Mouse (Mus musculus): ENCODE data around the gene Ticam1. TPM values are rescaled to one million over a fixed set of nuclear protein-coding genes. Genes with fewer than 3 reads are reported as not detected.
A peak's percentile ranks its signal among the peaks of the same experiment; 100 is the strongest.

Gene Ticam1
- polyA plus RNA-seq, 1 experiment from 2014 or later = 2.6 TPM

DNA sequence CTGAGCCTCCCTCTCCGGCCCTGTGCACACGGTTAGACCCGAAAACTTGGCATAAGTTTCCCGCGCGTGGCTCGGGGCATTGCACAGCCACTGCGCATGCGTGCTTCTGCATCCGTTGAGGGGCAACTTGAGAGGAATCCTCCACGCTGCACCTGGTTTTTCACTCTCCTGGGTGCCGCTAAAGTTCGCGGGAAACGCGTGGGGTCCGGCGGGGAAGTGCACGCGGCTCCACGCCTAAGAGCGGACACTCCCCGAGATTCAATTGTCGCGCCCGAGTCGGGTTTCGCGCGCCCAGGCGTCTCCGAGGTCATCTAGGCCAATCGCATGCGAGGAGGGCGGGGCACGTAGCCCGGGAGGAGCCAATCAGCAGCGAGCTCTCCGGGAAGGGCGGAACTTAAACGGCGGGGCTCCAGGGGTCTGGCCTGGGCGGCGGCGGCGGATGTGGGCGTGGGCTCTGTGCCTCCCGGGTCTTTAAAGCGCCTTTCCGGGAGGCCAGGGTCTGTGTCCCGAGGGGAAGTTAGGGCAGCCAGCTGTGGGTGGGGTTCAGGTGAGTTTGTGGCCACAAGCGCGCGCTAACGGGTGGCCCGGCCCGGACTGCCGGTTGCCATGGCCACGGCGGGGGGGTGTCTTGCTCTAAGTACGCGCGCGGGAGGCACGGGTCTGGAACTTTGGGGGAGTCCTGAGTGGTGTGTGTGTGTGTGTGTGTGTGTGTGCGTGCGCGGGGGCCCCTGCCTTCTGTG is 27.4 kb upstream of the Ticam1 start:
- peak overlapping the region; percentile 98 for H3K4me2 ChIP-seq
- H3K4me3 ChIP-seq (ENCODE audit: low read depth, low read length) = peak overlapping the region; percentile 81
- peak overlapping the region; percentile 85 for H3K27ac ChIP-seq (ENCODE audit: low read depth, low read length)
- H3K9ac ChIP-seq (ENCODE audit: low read length) = peak overlapping the region; percentile 90
- peaks cover 35% of the 10 kb centered on the region for H3K4me1 ChIP-seq (ENCODE audit: control insufficient read depth, insufficient read depth, low read length)
- H3K27me3 ChIP-seq (ENCODE audit: control insufficient read depth, insufficient read depth, low read length) = no peaks in the 10 kb centered on the region
- peak; percentile 91 for ATAC-seq (ENCODE audit: low FRiP score)
- DNase-seq (ENCODE audit: low spot score, missing footprints) = peak; percentile 100
- no peaks in the 10 kb centered on the region for H3K9me3 ChIP-seq (ENCODE audit: control insufficient read depth, low read length)
- WGBS = under 1% methylated on average over 68 of the region's 68 CpGs
- peaks cover 15% of the 10 kb centered on the region for H3K36me3 ChIP-seq (ENCODE audit: control insufficient read depth, insufficient read depth, low read length)

DNA sequence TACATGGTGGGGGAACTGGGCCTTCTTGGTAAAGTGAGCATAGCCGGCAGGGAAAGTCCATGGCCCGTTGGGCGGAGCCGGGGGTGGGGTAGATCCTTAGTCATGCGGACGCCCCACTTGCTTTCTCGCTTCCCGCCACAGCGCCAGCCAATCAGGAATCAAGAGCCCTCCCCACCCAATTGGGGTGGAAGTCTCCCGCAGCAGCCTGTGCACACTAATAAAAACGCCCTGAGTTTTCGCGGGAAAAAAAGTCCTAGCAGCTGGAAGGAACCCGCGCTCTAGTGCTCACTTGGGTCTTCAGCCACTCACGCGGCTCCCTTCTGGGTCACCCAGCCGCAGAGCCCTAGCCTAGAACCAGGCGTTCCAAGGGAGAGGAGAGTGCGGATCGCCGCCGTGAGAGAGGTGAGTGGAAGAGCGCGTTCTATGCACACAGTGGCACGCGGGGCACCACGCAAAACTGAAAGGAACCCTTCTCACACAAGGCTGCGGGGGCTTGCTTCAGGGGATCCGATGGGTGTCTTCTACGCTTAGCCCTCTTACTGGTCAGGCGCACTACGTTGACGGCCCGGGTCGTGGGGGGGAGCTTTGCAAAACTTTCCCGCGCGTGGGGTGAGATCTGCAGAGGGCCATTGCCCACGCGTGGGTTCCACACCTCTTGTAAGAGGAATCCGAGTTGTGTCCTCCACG is 26.7 kb upstream of the Ticam1 start, which contains the start of gene Uhrf1:
Gene Uhrf1 (plus strand): TSS at position 162 of the 687 bp plus-strand sequence.
- ATAC-seq (ENCODE audit: low FRiP score) = peak; percentile 80
- Histone ChIP-seq H3K27ac (ENCODE audit: low read depth, low read length) (peak within 1 kb of the TSS; percentile 85), H3K4me3 (ENCODE audit: low read depth, low read length) (peak within 1 kb of the TSS; percentile 81), H3K9me3 (ENCODE audit: control insufficient read depth, low read length) (no peaks in the 10 kb centered on the region), H3K27me3 (ENCODE audit: control insufficient read depth, insufficient read depth, low read length) (no peaks in the 10 kb centered on the region), H3K4me1 (ENCODE audit: control insufficient read depth, insufficient read depth, low read length) (peaks cover 35% of the 10 kb centered on the region), H3K36me3 (ENCODE audit: control insufficient read depth, insufficient read depth, low read length) (peaks cover 11% of the 10 kb centered on the region), H3K9ac (ENCODE audit: low read length) (peak within 1 kb of the TSS; percentile 90), H3K4me2 (peak within 1 kb of the TSS; percentile 98)
- WGBS = under 1% methylated on average over 43 of the region's 43 CpGs
- peak; percentile 98 for DNase-seq (ENCODE audit: low spot score, missing footprints)

DNA sequence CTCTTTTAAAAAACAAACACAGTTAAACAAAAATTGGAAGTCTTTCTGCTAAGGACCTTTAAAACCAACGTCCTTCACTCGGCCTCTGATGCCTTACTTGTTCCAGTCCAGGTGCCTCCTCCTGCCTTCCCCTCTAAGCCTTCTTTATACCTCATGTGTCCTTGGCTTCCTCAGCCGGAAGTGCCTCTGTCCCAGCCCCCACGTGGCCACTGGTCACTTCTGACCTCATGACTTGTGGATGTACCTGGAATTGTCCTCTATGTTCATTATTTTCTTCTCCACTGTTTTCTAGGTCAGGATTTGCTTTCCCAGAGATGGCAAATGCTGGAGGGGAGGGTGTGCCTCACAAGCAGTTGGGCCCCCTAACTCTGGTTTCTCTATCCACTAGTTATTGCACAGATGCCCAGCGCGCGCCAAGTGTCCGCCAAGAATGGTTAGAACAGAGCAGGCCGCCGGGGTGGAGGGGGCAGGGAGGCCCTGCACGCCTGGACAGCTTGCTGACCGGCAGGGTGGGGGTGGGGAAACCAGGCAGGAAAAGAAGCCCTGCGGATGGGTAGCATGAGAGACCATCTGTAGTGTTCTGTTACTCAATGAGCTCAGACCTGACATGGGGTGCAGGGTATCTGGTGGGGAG is 25.9 kb upstream of the Ticam1 start:
- 19% methylated on average over 13 of the region's 13 CpGs for WGBS
- H3K4me3 ChIP-seq (ENCODE audit: low read depth, low read length) = peak overlapping the region; percentile 81; the same call in 1 of the 2 replicates
- peak overlapping the region; percentile 50 for H3K9ac ChIP-seq (ENCODE audit: low read length)
- no peaks in the 10 kb centered on the region for H3K27me3 ChIP-seq (ENCODE audit: control insufficient read depth, insufficient read depth, low read length)
- H3K4me1 ChIP-seq (ENCODE audit: control insufficient read depth, insufficient read depth, low read length) = peaks cover 33% of the 10 kb centered on the region
- H3K9me3 ChIP-seq (ENCODE audit: control insufficient read depth, low read length) = no peaks in the 10 kb centered on the region
- peak overlapping the region; percentile 71 for H3K27ac ChIP-seq (ENCODE audit: low read depth, low read length)
- peak overlapping the region; percentile 98 for H3K4me2 ChIP-seq
- ATAC-seq (ENCODE audit: low FRiP score) (peak; percentile 53), DNase-seq (ENCODE audit: low spot score, missing footprints) (peak; percentile 92)
- peaks cover 8% of the 10 kb centered on the region for H3K36me3 ChIP-seq (ENCODE audit: control insufficient read depth, insufficient read depth, low read length)

DNA sequence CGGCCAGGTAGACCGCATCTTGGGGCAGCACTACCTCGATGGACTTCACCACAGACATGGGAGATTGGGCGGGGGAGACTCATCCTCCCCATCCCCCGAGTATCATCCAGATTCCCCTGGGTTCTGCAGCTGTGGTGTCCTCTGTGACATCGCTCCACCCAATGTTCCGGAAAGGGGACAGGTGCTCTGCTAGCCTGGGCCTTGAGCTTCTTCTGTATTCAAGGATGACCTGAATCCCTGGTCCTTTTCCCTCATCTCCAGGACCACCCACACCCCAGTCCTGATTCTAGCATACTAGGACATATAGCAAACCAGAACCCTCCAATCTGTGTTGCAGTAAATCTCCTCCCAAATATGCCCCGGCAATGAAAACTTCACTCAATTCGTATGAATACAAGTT is 23.6 kb upstream of the Ticam1 start, which contains the start of gene Arrdc5:
Gene Arrdc5 (minus strand): TSS at position 101 of the 400 bp plus-strand sequence.
- Histone ChIP-seq H3K36me3 (ENCODE audit: control insufficient read depth, insufficient read depth, low read length) (no peaks in the 10 kb centered on the region), H3K4me3 (ENCODE audit: low read depth, low read length) (no peak within 1 kb of the TSS), H3K27ac (ENCODE audit: low read depth, low read length) (no peak within 1 kb of the TSS), H3K9me3 (ENCODE audit: control insufficient read depth, low read length) (no peaks in the 10 kb centered on the region), H3K27me3 (ENCODE audit: control insufficient read depth, insufficient read depth, low read length) (no peaks in the 10 kb centered on the region), H3K4me2 (no peak within 1 kb of the TSS), H3K9ac (ENCODE audit: low read length) (no peak within 1 kb of the TSS), H3K4me1 (ENCODE audit: control insufficient read depth, insufficient read depth, low read length) (peaks cover 19% of the 10 kb centered on the region)
- ATAC-seq (ENCODE audit: low FRiP score) (no peak), DNase-seq (ENCODE audit: low spot score, missing footprints) (no peak)
- 91% methylated on average over 9 of the region's 9 CpGs for WGBS

DNA sequence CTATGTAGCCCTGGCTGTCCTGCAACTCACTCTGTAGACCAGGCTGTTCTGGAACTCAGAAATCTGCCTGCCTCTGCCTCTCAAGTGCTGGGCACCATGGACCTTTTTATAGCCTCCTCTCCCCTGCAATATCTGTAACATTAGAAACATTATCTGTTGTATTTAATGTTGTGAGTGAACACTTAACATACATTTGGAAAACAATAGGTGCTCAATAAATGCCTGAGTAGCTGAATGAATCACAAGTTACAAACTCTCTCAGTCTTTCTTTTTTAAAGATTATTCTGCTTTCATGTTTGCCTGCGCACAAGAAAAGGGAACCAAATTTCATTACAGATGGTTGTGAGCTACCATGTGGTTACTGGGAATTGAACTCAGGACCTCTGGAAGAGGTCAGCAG is 21.7 kb upstream of the Ticam1 start:
- H3K27me3 ChIP-seq (ENCODE audit: control insufficient read depth, insufficient read depth, low read length) = no peaks in the 10 kb centered on the region
- no peaks in the 10 kb centered on the region for H3K36me3 ChIP-seq (ENCODE audit: control insufficient read depth, insufficient read depth, low read length)
- H3K4me2 ChIP-seq = no peak overlapping the region
- 97% methylated on average over 1 of the region's 1 CpGs for WGBS
- H3K4me3 ChIP-seq (ENCODE audit: low read depth, low read length) = no peak overlapping the region
- no peak overlapping the region for H3K9ac ChIP-seq (ENCODE audit: low read length)
- H3K9me3 ChIP-seq (ENCODE audit: control insufficient read depth, low read length) = no peaks in the 10 kb centered on the region
- H3K4me1 ChIP-seq (ENCODE audit: control insufficient read depth, insufficient read depth, low read length) = peaks cover 10% of the 10 kb centered on the region
- ATAC-seq (ENCODE audit: low FRiP score) (no peak), DNase-seq (ENCODE audit: low spot score, missing footprints) (no peak)
- H3K27ac ChIP-seq (ENCODE audit: low read depth, low read length) = no peak overlapping the region

DNA sequence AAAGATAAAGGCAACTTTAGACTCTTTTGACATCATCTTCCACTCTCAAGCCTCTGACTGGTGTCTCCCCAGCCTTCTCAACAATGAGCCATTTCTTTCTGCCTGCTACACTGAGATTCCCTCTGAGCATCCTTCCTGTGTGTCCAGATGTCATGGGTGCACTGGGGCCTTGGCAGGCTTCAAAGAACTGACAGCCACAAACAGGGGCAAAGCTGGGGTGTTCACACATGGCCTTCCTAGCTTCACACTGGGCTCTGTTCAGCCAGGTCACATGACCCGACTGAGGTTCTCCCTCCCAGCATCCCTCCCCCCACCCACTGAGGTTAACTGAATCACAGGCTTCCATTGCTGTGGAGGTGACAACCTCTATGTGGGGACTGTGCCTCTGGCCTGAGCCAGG is 19.6 kb upstream of the Ticam1 start:
- H3K36me3 ChIP-seq (ENCODE audit: control insufficient read depth, insufficient read depth, low read length) = no peaks in the 10 kb centered on the region
- H3K9ac ChIP-seq (ENCODE audit: low read length) = no peak overlapping the region
- H3K4me1 ChIP-seq (ENCODE audit: control insufficient read depth, insufficient read depth, low read length) = no peaks in the 10 kb centered on the region
- no peaks in the 10 kb centered on the region for H3K9me3 ChIP-seq (ENCODE audit: control insufficient read depth, low read length)
- ATAC-seq (ENCODE audit: low FRiP score) (no peak), DNase-seq (ENCODE audit: low spot score, missing footprints) (no peak)
- 73% methylated on average over 1 of the region's 1 CpGs for WGBS
- H3K27ac ChIP-seq (ENCODE audit: low read depth, low read length) = no peak overlapping the region
- no peak overlapping the region for H3K4me2 ChIP-seq
- no peak overlapping the region for H3K4me3 ChIP-seq (ENCODE audit: low read depth, low read length)
- no peaks in the 10 kb centered on the region for H3K27me3 ChIP-seq (ENCODE audit: control insufficient read depth, insufficient read depth, low read length)

DNA sequence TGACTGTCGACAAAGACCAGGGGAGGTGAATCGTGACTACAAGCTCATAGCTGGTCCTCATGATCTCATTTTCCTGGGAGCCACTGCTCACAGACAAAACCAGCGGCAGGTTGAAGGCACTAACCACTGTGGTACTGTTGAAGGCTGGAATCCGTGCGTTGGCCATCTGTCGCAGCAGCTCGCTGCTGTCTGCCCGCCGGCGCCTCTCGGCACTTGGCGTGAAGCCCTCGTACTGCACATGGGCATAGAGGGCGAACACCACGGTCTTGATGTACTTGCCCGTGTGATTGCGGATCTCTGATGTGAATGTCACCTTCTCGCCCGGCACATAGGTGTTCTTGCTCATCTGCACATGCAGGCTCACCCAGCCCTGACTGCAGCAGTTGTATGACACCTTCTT is 17.7 kb upstream of the Ticam1 start:
- Histone ChIP-seq H3K9ac (ENCODE audit: low read length) (no peak overlapping the region), H3K27ac (ENCODE audit: low read depth, low read length) (no peak overlapping the region), H3K4me2 (no peak overlapping the region), H3K27me3 (ENCODE audit: control insufficient read depth, insufficient read depth, low read length) (no peaks in the 10 kb centered on the region), H3K4me1 (ENCODE audit: control insufficient read depth, insufficient read depth, low read length) (peaks cover 17% of the 10 kb centered on the region), H3K4me3 (ENCODE audit: low read depth, low read length) (no peak overlapping the region), H3K9me3 (ENCODE audit: control insufficient read depth, low read length) (no peaks in the 10 kb centered on the region), H3K36me3 (ENCODE audit: control insufficient read depth, insufficient read depth, low read length) (no peaks in the 10 kb centered on the region)
- ATAC-seq (ENCODE audit: low FRiP score) (no peak), DNase-seq (ENCODE audit: low spot score, missing footprints) (no peak)
- WGBS = 93% methylated on average over 19 of the region's 19 CpGs

DNA sequence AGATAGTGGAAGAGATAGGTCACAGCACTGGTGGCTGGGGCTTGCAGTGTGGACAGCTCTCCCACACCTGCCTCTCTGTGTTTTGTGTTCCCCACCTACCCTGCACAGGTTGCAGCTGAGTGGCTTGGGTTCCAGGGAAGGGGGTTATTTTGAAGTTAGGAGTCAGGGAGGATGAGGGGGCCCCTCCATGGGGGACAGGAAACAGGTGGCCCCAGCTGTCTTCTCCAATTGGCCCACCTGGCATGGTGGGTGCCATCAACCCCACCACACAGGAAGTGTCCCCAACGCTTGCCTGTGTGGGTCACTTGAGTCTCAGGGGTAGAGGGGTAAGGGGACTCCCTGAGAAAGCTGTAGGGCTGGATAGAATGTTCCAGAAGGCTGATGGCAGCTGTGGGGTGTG is 16.7 kb upstream of the Ticam1 start:
- 94% methylated on average over 1 of the region's 1 CpGs for WGBS
- no peaks in the 10 kb centered on the region for H3K36me3 ChIP-seq (ENCODE audit: control insufficient read depth, insufficient read depth, low read length)
- H3K27ac ChIP-seq (ENCODE audit: low read depth, low read length) = no peak overlapping the region
- H3K4me3 ChIP-seq (ENCODE audit: low read depth, low read length) = no peak overlapping the region
- no peak overlapping the region for H3K4me2 ChIP-seq
- peaks cover 25% of the 10 kb centered on the region for H3K4me1 ChIP-seq (ENCODE audit: control insufficient read depth, insufficient read depth, low read length)
- no peaks in the 10 kb centered on the region for H3K9me3 ChIP-seq (ENCODE audit: control insufficient read depth, low read length)
- DNase-seq (ENCODE audit: low spot score, missing footprints) (no peak), ATAC-seq (ENCODE audit: low FRiP score) (no peak)
- H3K27me3 ChIP-seq (ENCODE audit: control insufficient read depth, insufficient read depth, low read length) = no peaks in the 10 kb centered on the region
- H3K9ac ChIP-seq (ENCODE audit: low read length) = no peak overlapping the region
